Mouse (Mus musculus) embryonic fibroblast, embryonic 13.5 days (primary cell): ENCODE results near the gene Pla2g1b. TPM values are rescaled to one million over a fixed set of nuclear protein-coding genes. Genes with fewer than 3 reads are reported as not detected.
A peak's percentile ranks its signal among the peaks of the same experiment; 100 is the strongest.
"Not testable (repeated sequence)": the region's sequence is repeated elsewhere in the genome, so short reads cannot be mapped to it uniquely, and the experiment has no call there.

Experiments
- H3K27ac ChIP-seq: 2 replicates; pipeline ENCODE4 v1.5.1; 2012; ENCODE audit warnings: low read length, control low read depth, inconsistent platforms; ENCODE audit not compliant: insufficient read depth
- H3K4me1 ChIP-seq: 2 replicates; pipeline ENCODE4 v1.6.1; 2011; ENCODE audit warnings: low read length; ENCODE audit not compliant: control insufficient read depth, insufficient read depth
- H3K4me3 ChIP-seq: 2 replicates; pipeline ENCODE4 v1.5.1; 2011; ENCODE audit warnings: mild to moderate bottlenecking, control low read depth, low read length; ENCODE audit not compliant: insufficient read depth
- CTCF ChIP-seq: IDR thresholded peaks from 2 replicates; pipeline ENCODE4 v1.5.1; 2011; ENCODE audit warnings: mild to moderate bottlenecking, control low read depth, low read length, moderate library complexity, borderline replicate concordance; ENCODE audit not compliant: insufficient read depth
- POLR2A ChIP-seq: IDR thresholded peaks from 2 replicates; pipeline ENCODE4 v1.6.1; 2011; ENCODE audit warnings: low read depth, mild to moderate bottlenecking, control low read depth, low read length, moderate library complexity
- polyA plus RNA-seq: library from polyadenylated mRNA; stranded (reverse); fragments of >200 nt; gene quantifications from 2 replicates; pipeline ENCODE4 v1.2.4, GENCODE M21; 2011; ENCODE audit warnings: low read depth; ENCODE audit not compliant: missing spikeins, insufficient read length

Pla2g1b gene
- polyA plus RNA-seq, 1 experiment: not detected

GRCm38 (mm10) chr5:115489699-115490637 is 23.9 kb downstream of the Pla2g1b start:
- Histone ChIP-seq H3K27ac (peak overlapping the region; percentile 93), H3K4me1 (peaks cover 16% of the 10 kb centered on the region), H3K4me3 (no peak overlapping the region)
- no peak for TF ChIP-seq CTCF
- TF ChIP-seq POLR2A: peak; percentile 90

- H3K27ac ChIP-seq: no peak overlapping the region
- TF ChIP-seq POLR2A: peak; percentile 63; the same call in 1 of the 2 replicates
- no peak for TF ChIP-seq CTCF
- H3K4me3 ChIP-seq: no peak overlapping the region
- H3K4me1 ChIP-seq: peaks cover 16% of the 10 kb centered on the region
Observed at GRCm38 (mm10) chr5:115490638-115491000, 24.6 kb downstream of the Pla2g1b start.

- Histone ChIP-seq H3K4me1 (peaks cover 16% of the 10 kb centered on the region), H3K4me3 (no peak overlapping the region), H3K27ac (peak overlapping the region; percentile 35; the same call in 1 of the 2 replicates)
- TF ChIP-seq POLR2A: no peak; the same call in 1 of the 2 replicates
- TF ChIP-seq CTCF: no peak
Observed at GRCm38 (mm10) chr5:115491076-115491475, 25.0 kb downstream of the Pla2g1b start.

- TF ChIP-seq CTCF (no peak), POLR2A (peak; percentile 43; the same call in 1 of the 2 replicates)
- Histone ChIP-seq H3K27ac (peak overlapping the region; percentile 53), H3K4me3 (no peak overlapping the region), H3K4me1 (peaks cover 16% of the 10 kb centered on the region)
Observed at GRCm38 (mm10) chr5:115491771-115492322, 25.8 kb downstream of the Pla2g1b start.

DNA sequence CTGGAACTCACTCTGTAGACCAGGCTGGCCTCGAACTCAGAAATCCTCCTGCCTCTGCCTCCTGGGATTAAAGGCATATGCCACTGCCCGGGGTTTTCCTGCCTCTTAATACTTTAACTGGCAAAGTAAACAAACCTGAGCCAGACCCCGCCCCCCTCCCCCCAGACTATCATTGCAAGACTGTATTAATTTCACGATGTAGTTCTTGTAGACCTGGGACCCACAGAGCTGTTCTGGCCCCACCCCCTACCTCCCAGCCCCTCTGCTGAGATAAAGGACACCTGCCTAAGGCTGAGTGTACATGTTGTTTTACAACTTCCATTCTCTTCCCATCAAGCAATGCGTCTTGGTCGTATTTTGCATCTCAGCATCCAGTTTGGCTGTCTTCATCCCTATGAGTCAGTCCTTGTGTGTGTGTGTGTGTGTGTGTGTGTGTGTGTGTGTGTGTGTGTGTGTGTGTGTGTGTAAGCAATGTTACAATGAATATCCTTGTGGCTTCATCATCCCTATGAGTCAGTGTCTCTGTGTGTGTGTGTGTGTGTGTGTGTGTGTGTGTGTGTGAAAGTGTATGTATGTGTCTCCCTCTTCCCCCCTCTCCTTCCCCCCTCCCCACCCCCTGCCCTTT is 26.8 kb downstream of the Pla2g1b start:
- peaks cover 16% of the 10 kb centered on the region for H3K4me1 ChIP-seq
- no peak for TF ChIP-seq CTCF
- TF ChIP-seq POLR2A: peak; percentile 39; the same call in 1 of the 2 replicates
- peak overlapping the region; percentile 86 for H3K27ac ChIP-seq
- H3K4me3 ChIP-seq: no peak overlapping the region

- Histone ChIP-seq H3K4me1 (peaks cover 16% of the 10 kb centered on the region), H3K27ac (peak overlapping the region; percentile 86), H3K4me3 (no peak overlapping the region)
- TF ChIP-seq POLR2A (no peak), CTCF (no peak)
Observed at GRCm38 (mm10) chr5:115493441-115493840, 27.4 kb downstream of the Pla2g1b start.

DNA sequence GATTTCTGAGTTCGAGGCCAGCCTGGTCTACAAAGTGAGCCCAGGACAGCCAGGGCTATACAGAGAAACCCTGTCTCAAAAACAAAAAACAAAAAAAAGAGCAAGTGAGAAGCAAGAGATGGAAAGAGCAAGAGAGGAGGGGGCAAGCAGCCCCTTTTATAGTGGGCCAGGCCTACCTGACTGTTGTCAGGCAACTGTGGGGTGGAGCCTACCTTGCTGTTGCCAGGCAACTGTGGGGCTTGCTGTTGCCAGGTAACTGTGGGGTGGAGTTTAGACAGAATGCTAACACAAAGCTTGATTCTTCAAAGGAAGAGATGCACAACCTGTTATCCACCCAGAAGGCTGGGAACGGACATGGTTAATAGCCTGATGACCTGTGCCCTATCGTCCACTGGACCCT is 29.6 kb downstream of the Pla2g1b start:
- not testable (repeated sequence) for H3K4me3 ChIP-seq, H3K27ac ChIP-seq
- peaks cover 16% of the 10 kb centered on the region for H3K4me1 ChIP-seq

GRCm38 (mm10) chr5:115497033-115497432 is 31.0 kb downstream of the Pla2g1b start:
- TF ChIP-seq CTCF: no peak
- no peak overlapping the region for H3K27ac ChIP-seq
- no peak overlapping the region for H3K4me3 ChIP-seq
- peaks cover 15% of the 10 kb centered on the region for H3K4me1 ChIP-seq

GRCm38 (mm10) chr5:115498307-115499240 is 32.5 kb downstream of the Pla2g1b start:
- H3K4me1 ChIP-seq: peaks cover 14% of the 10 kb centered on the region
- TF ChIP-seq CTCF (no peak), POLR2A (no peak)
- H3K4me3 ChIP-seq: no peak overlapping the region
- no peak overlapping the region for H3K27ac ChIP-seq
